Mouse (Mus musculus): Measurements from ENCODE around the gene Cdh15. TPM values are rescaled to one million over a fixed set of nuclear protein-coding genes. Genes with fewer than 3 reads are reported as not detected.

The Cdh15 gene
- polyA plus RNA-seq, 2 experiments = not detected

GRCm38 (mm10) chr8:122905346-122905745, 57.6 kb downstream of the Cdh15 start:
- WGBS (ENCODE audit: insufficient replicate concordance) = 84% methylated on average over 4 of the region's 4 CpGs
- no peak for TF ChIP-seq CTCF (IDR thresholded peaks at IDR 0.05; ENCODE audit: low read depth)
- TF ChIP-seq EP300 (IDR thresholded peaks at IDR 0.05; ENCODE audit: low read depth) = no peak
- Histone ChIP-seq H3K4me3 (ENCODE audit: insufficient read depth in 1 of 2, low read depth in 2 of 2, low read length in 2 of 2) (no peak overlapping the region), H3K4me1 (replicated peaks; ENCODE audit: control insufficient read depth in 2 of 2, insufficient read depth in 2 of 2, low read length in 1 of 2) (peaks cover 0 to 9% of the 10 kb centered on the region in 2 experiments; a peak in 2 of 4 replicates), H3K9me3 (ENCODE audit: control insufficient read depth, low read length) (no peaks in the 10 kb centered on the region), H3K36me3 (replicated peaks; ENCODE audit: control insufficient read depth, insufficient read depth, low read depth) (peaks cover 5% of the 10 kb centered on the region), H3K27me3 (ENCODE audit: control insufficient read depth, insufficient read depth, low read length) (no peaks in the 10 kb centered on the region), H3K4me2 (ENCODE audit: low read depth) (no peak overlapping the region), H3K27ac (no peak overlapping the region), H3K9ac (replicated peaks) (no peak overlapping the region)
- ATAC-seq (ENCODE audit: insufficient read depth) = no peak
- no peak for DNase-seq (ENCODE audit: low read depth in 3 of 3, low spot score in 3 of 3)

GRCm38 (mm10) chr8:122906463-122907021, 58.8 kb downstream of the Cdh15 start:
- no peak overlapping the region for H3K4me2 ChIP-seq (ENCODE audit: low read depth)
- TF ChIP-seq EP300 (IDR thresholded peaks at IDR 0.05; ENCODE audit: low read depth) (no peak), CTCF (IDR thresholded peaks at IDR 0.05; ENCODE audit: low read depth) (peak; percentile 92)
- 26% methylated on average over 6 of the region's 6 CpGs for WGBS (ENCODE audit: insufficient replicate concordance)
- DNase-seq (ENCODE audit: low read depth in 3 of 3, low spot score in 3 of 3) (peak; percentile 52 to 67 (median 54)), ATAC-seq (ENCODE audit: insufficient read depth) (peak; percentile 62)
- no peaks in the 10 kb centered on the region for H3K27me3 ChIP-seq (ENCODE audit: control insufficient read depth, insufficient read depth, low read length)
- H3K9me3 ChIP-seq (ENCODE audit: control insufficient read depth, low read length) = no peaks in the 10 kb centered on the region
- no peak overlapping the region for H3K27ac ChIP-seq
- peaks cover 0 to 9% of the 10 kb centered on the region in 2 experiments; a peak in 2 of 4 replicates for H3K4me1 ChIP-seq (replicated peaks; ENCODE audit: control insufficient read depth in 2 of 2, insufficient read depth in 2 of 2, low read length in 1 of 2)
- H3K4me3 ChIP-seq (ENCODE audit: insufficient read depth in 1 of 2, low read depth in 2 of 2, low read length in 2 of 2) = no peak overlapping the region
- peaks cover 5% of the 10 kb centered on the region for H3K36me3 ChIP-seq (replicated peaks; ENCODE audit: control insufficient read depth, insufficient read depth, low read depth)
- no peak overlapping the region for H3K9ac ChIP-seq (replicated peaks)

- Histone ChIP-seq H3K9me3 (ENCODE audit: control insufficient read depth, low read length) (no peaks in the 10 kb centered on the region), H3K4me2 (ENCODE audit: low read depth) (no peak overlapping the region), H3K4me3 (ENCODE audit: insufficient read depth in 1 of 2, low read depth in 2 of 2, low read length in 2 of 2) (no peak overlapping the region), H3K36me3 (replicated peaks; ENCODE audit: control insufficient read depth, insufficient read depth, low read depth) (peaks cover 15% of the 10 kb centered on the region), H3K27me3 (ENCODE audit: control insufficient read depth, insufficient read depth, low read length) (no peaks in the 10 kb centered on the region), H3K27ac (no peak overlapping the region), H3K9ac (replicated peaks) (no peak overlapping the region), H3K4me1 (replicated peaks; ENCODE audit: control insufficient read depth in 2 of 2, insufficient read depth in 2 of 2, low read length in 1 of 2) (peaks cover 0 to under 1% of the 10 kb centered on the region in 2 experiments; a peak in 2 of 4 replicates)
- DNase-seq (ENCODE audit: low read depth in 3 of 3, low spot score in 3 of 3) (no peak), ATAC-seq (ENCODE audit: insufficient read depth) (no peak)
- TF ChIP-seq CTCF (IDR thresholded peaks at IDR 0.05; ENCODE audit: low read depth) = no peak
- TF ChIP-seq EP300 (IDR thresholded peaks at IDR 0.05; ENCODE audit: low read depth) = no peak
- 33% methylated on average over 3 of the region's 3 CpGs for WGBS (ENCODE audit: insufficient replicate concordance)
These were observed 64.4 kb downstream of the Cdh15 start for GRCm38 (mm10) chr8:122912150-122912549.

GRCm38 (mm10) chr8:122912871-122913270, 65.1 kb downstream of the Cdh15 start:
- H3K36me3 ChIP-seq (replicated peaks; ENCODE audit: control insufficient read depth, insufficient read depth, low read depth) = peaks cover 13% of the 10 kb centered on the region; the same call in 1 of the 2 replicates
- no peak overlapping the region for H3K4me2 ChIP-seq (ENCODE audit: low read depth)
- no peak overlapping the region for H3K4me3 ChIP-seq (ENCODE audit: insufficient read depth in 1 of 2, low read depth in 2 of 2, low read length in 2 of 2)
- no peak for TF ChIP-seq CTCF (IDR thresholded peaks at IDR 0.05; ENCODE audit: low read depth)
- TF ChIP-seq EP300 (IDR thresholded peaks at IDR 0.05; ENCODE audit: low read depth) = no peak
- 74% methylated on average over 4 of the region's 4 CpGs for WGBS (ENCODE audit: insufficient replicate concordance)
- ATAC-seq (ENCODE audit: insufficient read depth) = no peak
- peaks cover 0 to 7% of the 10 kb centered on the region in 2 experiments; a peak in 2 of 4 replicates for H3K4me1 ChIP-seq (replicated peaks; ENCODE audit: control insufficient read depth in 2 of 2, insufficient read depth in 2 of 2, low read length in 1 of 2)
- H3K27me3 ChIP-seq (ENCODE audit: control insufficient read depth, insufficient read depth, low read length) = no peaks in the 10 kb centered on the region
- H3K9ac ChIP-seq (replicated peaks) = no peak overlapping the region
- DNase-seq (ENCODE audit: low read depth in 3 of 3, low spot score in 3 of 3) = no peak
- no peak overlapping the region for H3K27ac ChIP-seq
- no peaks in the 10 kb centered on the region for H3K9me3 ChIP-seq (ENCODE audit: control insufficient read depth, low read length)

GRCm38 (mm10) chr8:122916766-122917165, 69.0 kb downstream of the Cdh15 start:
- Histone ChIP-seq H3K36me3 (replicated peaks; ENCODE audit: control insufficient read depth, insufficient read depth, low read depth) (peaks cover 10% of the 10 kb centered on the region; the same call in 1 of the 2 replicates), H3K4me3 (ENCODE audit: insufficient read depth in 1 of 2, low read depth in 2 of 2, low read length in 2 of 2) (no peak overlapping the region), H3K27me3 (ENCODE audit: control insufficient read depth, insufficient read depth, low read length) (no peaks in the 10 kb centered on the region), H3K9ac (replicated peaks) (no peak overlapping the region), H3K4me1 (replicated peaks; ENCODE audit: control insufficient read depth in 2 of 2, insufficient read depth in 2 of 2, low read length in 1 of 2) (peaks cover 11 to 23% of the 10 kb centered on the region in 2 experiments), H3K4me2 (ENCODE audit: low read depth) (no peak overlapping the region), H3K9me3 (ENCODE audit: control insufficient read depth, low read length) (no peaks in the 10 kb centered on the region), H3K27ac (no peak overlapping the region)
- whole genome bisulfite sequencing (ENCODE audit: insufficient replicate concordance) = 42% methylated on average over 3 of the region's 3 CpGs
- ATAC-seq (ENCODE audit: insufficient read depth) (no peak), DNase-seq (ENCODE audit: low read depth in 3 of 3, low spot score in 3 of 3) (no peak)
- TF ChIP-seq EP300 (IDR thresholded peaks at IDR 0.05; ENCODE audit: low read depth) (no peak), CTCF (IDR thresholded peaks at IDR 0.05; ENCODE audit: low read depth) (no peak)

Other genes starting within 250 kb of the Cdh15 start
- gene Galns, start 236.5 kb upstream of the Cdh15 start, polyA plus RNA-seq (2012; rRNA removed) = 4.3 and 4.6 TPM in 2 replicates
- gene Galns, start 236.5 kb upstream of the Cdh15 start, polyA plus RNA-seq (2014; fragmentation: Nextera tagmentation; extraction: Ambion mirVana) = 3.8 and 4.7 TPM in 2 replicates
- 15.5 and 27.9 TPM in 2 replicates for gene Trappc2l, start 236.3 kb upstream of the Cdh15 start, polyA plus RNA-seq (2012; rRNA removed)
- 32.5 and 35.4 TPM in 2 replicates for gene Trappc2l, start 236.3 kb upstream of the Cdh15 start, polyA plus RNA-seq (2014; fragmentation: Nextera tagmentation; extraction: Ambion mirVana)
- gene Pabpn1l, start 225.2 kb upstream of the Cdh15 start, polyA plus RNA-seq (2012; rRNA removed) = 0.03 TPM in 1 of 2 replicates, not detected in the other
- not detected in 2 replicates for gene Pabpn1l, start 225.2 kb upstream of the Cdh15 start, polyA plus RNA-seq (2014; fragmentation: Nextera tagmentation; extraction: Ambion mirVana)
- 1.8 and 1.9 TPM in 2 replicates for gene Cbfa2t3, start 148.9 kb upstream of the Cdh15 start, polyA plus RNA-seq (2012; rRNA removed)
- gene Cbfa2t3, start 148.9 kb upstream of the Cdh15 start, polyA plus RNA-seq (2014; fragmentation: Nextera tagmentation; extraction: Ambion mirVana) = 3.3 and 5.0 TPM in 2 replicates
- 4.9 and 5.4 TPM in 2 replicates for gene Acsf3, start 72.5 kb upstream of the Cdh15 start, polyA plus RNA-seq (2012; rRNA removed)
- gene Acsf3, start 72.5 kb upstream of the Cdh15 start, polyA plus RNA-seq (2014; fragmentation: Nextera tagmentation; extraction: Ambion mirVana) = 5.7 and 6.6 TPM in 2 replicates
- 9.9 and 12.4 TPM in 2 replicates for gene Ankrd11, start 194.3 kb downstream of the Cdh15 start, polyA plus RNA-seq (2012; rRNA removed)
- 10.8 and 18.5 TPM in 2 replicates for gene Ankrd11, start 194.3 kb downstream of the Cdh15 start, polyA plus RNA-seq (2014; fragmentation: Nextera tagmentation; extraction: Ambion mirVana)
- gene Spg7, start 215.0 kb downstream of the Cdh15 start, polyA plus RNA-seq (2012; rRNA removed) = 19.0 and 26.0 TPM in 2 replicates
- gene Spg7, start 215.0 kb downstream of the Cdh15 start, polyA plus RNA-seq (2014; fragmentation: Nextera tagmentation; extraction: Ambion mirVana) = 19.5 and 21.0 TPM in 2 replicates

Measured in liver, embryonic 14.5 days (tissue).